In genomic region chr7:142483136-142483535, GRCm38 (mm10) we compare ENCODE assay signal across 9 mouse cellular contexts. TPM values are rescaled to one million over a fixed set of nuclear protein-coding genes. Genes with fewer than 3 reads are reported as not detected.
DNase-seq lines count a peak whose midpoint lies in the region; ATAC-seq lines count a peak whose summit lies in the region.
"Had no signal": no experiment of that assay in that cellular context is flagged by ENCODE, and none has a peak within 500 bp of the region (broad histone marks: within the 10 kb centered on the region; RNA-seq: fewer than 3 reads in every experiment).

No protein-coding gene starts in this region.

- no peaks in the 10 kb centered on the region for H3K9me3 ChIP-seq in kidney, embryonic 15.5 days (replicated peaks)
- no peaks in the 10 kb centered on the region for H3K9me3 ChIP-seq in embryonic facial prominence, embryonic 11.5 days (replicated peaks; ENCODE audit: control insufficient read depth, low read length)
- H3K9me3 ChIP-seq in heart, embryonic 16.5 days (replicated peaks; ENCODE audit: control insufficient read depth, low read length) = no peaks in the 10 kb centered on the region

- H3K9ac ChIP-seq in kidney, embryonic 15.5 days = 0 out of 2 replicates have a peak overlapping the region, but pooled peaks have one; percentile 2
- H3K9ac ChIP-seq in embryonic facial prominence, embryonic 11.5 days (replicated peaks; ENCODE audit: low read length) = peak overlapping the region; percentile 28; the same call in 1 of the 2 replicates
- peak overlapping the region; percentile 82 for H3K9ac ChIP-seq in heart, embryonic 16.5 days (ENCODE audit: low read length)

- H3K27ac ChIP-seq in kidney, embryonic 15.5 days = peak overlapping the region; percentile 97
- H3K27ac ChIP-seq in embryonic facial prominence, embryonic 11.5 days (replicated peaks; ENCODE audit: low read depth, low read length) = peak overlapping the region; percentile 94
- peak overlapping the region; percentile 86 for H3K27ac ChIP-seq in heart, embryonic 16.5 days (ENCODE audit: low read length)

- no peaks in the 10 kb centered on the region for H3K27me3 ChIP-seq in kidney, embryonic 15.5 days
- H3K27me3 ChIP-seq in embryonic facial prominence, embryonic 11.5 days (ENCODE audit: control insufficient read depth, insufficient read depth, low read length) = no peaks in the 10 kb centered on the region
- H3K27me3 ChIP-seq in heart, embryonic 16.5 days (ENCODE audit: control insufficient read depth, insufficient read depth, low read length) = no peaks in the 10 kb centered on the region

- H3K36me3 ChIP-seq in kidney, embryonic 15.5 days = peaks cover 39% of the 10 kb centered on the region
- no peaks in the 10 kb centered on the region for H3K36me3 ChIP-seq in embryonic facial prominence, embryonic 11.5 days (replicated peaks; ENCODE audit: control insufficient read depth, insufficient read depth, low read depth, low read length)
- H3K36me3 ChIP-seq in heart, embryonic 16.5 days (ENCODE audit: control insufficient read depth, insufficient read depth) = no peaks in the 10 kb centered on the region

- peak; percentile 7; the same call in 1 of the 2 replicates for ATAC-seq in kidney, embryonic 15.5 days (replicated peaks; ENCODE audit: low FRiP score)
- ATAC-seq in embryonic facial prominence, embryonic 11.5 days (replicated peaks; ENCODE audit: insufficient number of reproducible peaks, low FRiP score, low TSS enrichment, low read depth) = no peak; the same call in 1 of the 2 replicates
- ATAC-seq in heart, embryonic 16.5 days (replicated peaks; ENCODE audit: extremely low read depth, insufficient read depth, low FRiP score) = peak; percentile 38

- no peak overlapping the region for H3K4me2 ChIP-seq in kidney, embryonic 15.5 days
- H3K4me2 ChIP-seq in embryonic facial prominence, embryonic 11.5 days (ENCODE audit: low read depth, low read length) = no peak overlapping the region
- no peak overlapping the region for H3K4me2 ChIP-seq in heart, embryonic 16.5 days (ENCODE audit: low read depth, low read length)

- no peak for DNase-seq in kidney, adult 18-20 months
- DNase-seq in embryonic facial prominence, embryonic 11.5 days (ENCODE audit: low spot score) = peak; percentile 67
- peak; percentile 44 for DNase-seq in neural tube, embryonic 10.5 days (ENCODE audit: extremely low spot score, low spot score)
- no peak for DNase-seq in cerebellum, postnatal 10 days
- DNase-seq in natural killer cell, adult 2 months (ENCODE audit: low spot score in 2 of 2) = no peak
- no peak for DNase-seq in adrenal gland, postnatal 25 days

- no peak overlapping the region for H3K4me3 ChIP-seq in kidney, embryonic 15.5 days (replicated peaks)
- no peak overlapping the region for H3K4me3 ChIP-seq in embryonic facial prominence, embryonic 11.5 days (ENCODE audit: low read depth, low read length)
- H3K4me3 ChIP-seq in heart, embryonic 16.5 days (ENCODE audit: low read length) = no peak overlapping the region

- H3K4me1 ChIP-seq in kidney, embryonic 15.5 days = peaks cover 77% of the 10 kb centered on the region
- H3K4me1 ChIP-seq in embryonic facial prominence, embryonic 11.5 days (ENCODE audit: control insufficient read depth, insufficient read depth, low read length) = peaks cover 29% of the 10 kb centered on the region
- H3K4me1 ChIP-seq in heart, embryonic 16.5 days (ENCODE audit: control insufficient read depth, insufficient read depth, low read length) = peaks cover 65% of the 10 kb centered on the region

- 34% methylated on average over 11 of the region's 11 CpGs for WGBS in kidney, embryonic 15.5 days
- 38% methylated on average over 11 of the region's 11 CpGs for WGBS in embryonic facial prominence, embryonic 11.5 days
- 15% methylated on average over 11 of the region's 11 CpGs for WGBS in heart, embryonic 16.5 days

RNA-seq across cellular contexts. Expression of gene Tnnt3, which starts 15.5 kb away (rescaled TPM):
- 23.5 and 46.2 TPM in 2 replicates for polyA plus RNA-seq in kidney, embryonic 15.5 days (2015; fragmentation: Nextera tagmentation; extraction: Ambion mirVana)
- 1.5 and 2.8 TPM in 2 replicates for polyA plus RNA-seq in embryonic facial prominence, embryonic 11.5 days (2014; fragmentation: Nextera tagmentation; extraction: Ambion mirVana)
- 5.3 and 17.1 TPM in 2 replicates for polyA plus RNA-seq in heart, embryonic 16.5 days (2015; fragmentation: Nextera tagmentation; extraction: Ambion mirVana)
- not detected in 2 replicates for total RNA-seq in adrenal gland, postnatal 25 days (2021)
- total RNA-seq: layer of hippocampus, adult 18-20 months had no signal

RNA-seq across cellular contexts. Expression of gene Lsp1, which starts 22.5 kb away (rescaled TPM):
- 115 and 139 TPM in 2 replicates for polyA plus RNA-seq in kidney, embryonic 15.5 days (2015; fragmentation: Nextera tagmentation; extraction: Ambion mirVana)
- 23.3 and 23.7 TPM in 2 replicates for polyA plus RNA-seq in embryonic facial prominence, embryonic 11.5 days (2014; fragmentation: Nextera tagmentation; extraction: Ambion mirVana)
- 73.5 and 83.5 TPM in 2 replicates for polyA plus RNA-seq in heart, embryonic 16.5 days (2015; fragmentation: Nextera tagmentation; extraction: Ambion mirVana)
- 12.6 and 14.4 TPM in 2 replicates for total RNA-seq in adrenal gland, postnatal 25 days (2021)

RNA-seq across cellular contexts. Expression of gene Tnni2, which starts 41.5 kb away (rescaled TPM):
- 19.0 and 45.8 TPM in 2 replicates for polyA plus RNA-seq in kidney, embryonic 15.5 days (2015; fragmentation: Nextera tagmentation; extraction: Ambion mirVana)
- 1.4 and 2.7 TPM in 2 replicates for polyA plus RNA-seq in embryonic facial prominence, embryonic 11.5 days (2014; fragmentation: Nextera tagmentation; extraction: Ambion mirVana)
- polyA plus RNA-seq in heart, embryonic 16.5 days (2015; fragmentation: Nextera tagmentation; extraction: Ambion mirVana) = 14.1 and 27.0 TPM in 2 replicates
- total RNA-seq in adrenal gland, postnatal 25 days (2021) = not detected in 2 replicates

RNA-seq across cellular contexts. Expression of gene Syt8, which starts 48.5 kb away (rescaled TPM):
- 0.62 and 1.3 TPM in 2 replicates for polyA plus RNA-seq in kidney, embryonic 15.5 days (2015; fragmentation: Nextera tagmentation; extraction: Ambion mirVana)
- polyA plus RNA-seq in embryonic facial prominence, embryonic 11.5 days (2014; fragmentation: Nextera tagmentation; extraction: Ambion mirVana) = 0.52 TPM in 1 of 2 replicates, not detected in the other
- 0.17 and 0.32 TPM in 2 replicates for polyA plus RNA-seq in heart, embryonic 16.5 days (2015; fragmentation: Nextera tagmentation; extraction: Ambion mirVana)
- total RNA-seq in adrenal gland, postnatal 25 days (2021) = not detected in 2 replicates
- total RNA-seq: layer of hippocampus, adult 18-20 months had no signal

RNA-seq across cellular contexts. Expression of gene Mrpl23, which starts 49.4 kb away (rescaled TPM):
- polyA plus RNA-seq in kidney, embryonic 15.5 days (2015; fragmentation: Nextera tagmentation; extraction: Ambion mirVana) = 25.8 and 26.8 TPM in 2 replicates
- 16.4 and 17.2 TPM in 2 replicates for polyA plus RNA-seq in embryonic facial prominence, embryonic 11.5 days (2014; fragmentation: Nextera tagmentation; extraction: Ambion mirVana)
- polyA plus RNA-seq in heart, embryonic 16.5 days (2015; fragmentation: Nextera tagmentation; extraction: Ambion mirVana) = 14.2 and 20.0 TPM in 2 replicates
- 4.5 and 13.8 TPM in 2 replicates for total RNA-seq in adrenal gland, postnatal 25 days (2021)

Comparison
In these comparisons a context has a peak if more than half of its experiments do, and no peak if none do; other contexts are left out.
1. H3K9ac ChIP-seq: peak in every context shown above with its lines; median percentile 82 in heart, embryonic 16.5 days; 28 in embryonic facial prominence, embryonic 11.5 days; 2 in kidney, embryonic 15.5 days.
2. DNase-seq: peak in embryonic facial prominence, embryonic 11.5 days (single experiment) and neural tube, embryonic 10.5 days (single experiment); none in kidney, adult 18-20 months (single experiment), cerebellum, postnatal 10 days (0 of 2), natural killer cell, adult 2 months (0 of 2) and adrenal gland, postnatal 25 days (single experiment).
3. Peak in every context shown above with its lines, with median percentiles within 50 percentile points of each other: H3K27ac ChIP-seq.